Mouse (Mus musculus): ENCODE results near the gene Gdf15.
A peak's percentile ranks its signal among the peaks of the same experiment; 100 is the strongest.

The Gdf15 gene

GRCm38 (mm10) chr8:70632346-70632892 lies at the start of gene Gdf15:
TSS of gene Gdf15 (minus strand) at chr8:70632456.
- no peak for DNase-seq (ENCODE audit: low read depth, low spot score)

GRCm38 (mm10) chr8:70681410-70681809 lies 49.2 kb upstream of the Gdf15 start:
- DNase-seq (ENCODE audit: low read depth, low spot score), result no peak

- no peak for DNase-seq (ENCODE audit: low read depth, low spot score)
Observed at GRCm38 (mm10) chr8:70680039-70680438, 47.8 kb upstream of the Gdf15 start.

- no peak for DNase-seq (ENCODE audit: low read depth, low spot score)
Observed at GRCm38 (mm10) chr8:70679404-70679803, 47.1 kb upstream of the Gdf15 start.

GRCm38 (mm10) chr8:70678679-70679078 lies 46.4 kb upstream of the Gdf15 start:
- no peak for DNase-seq (ENCODE audit: low read depth, low spot score)

GRCm38 (mm10) chr8:70677451-70678080 lies 45.3 kb upstream of the Gdf15 start:
- DNase-seq (ENCODE audit: low read depth, low spot score), result no peak

- DNase-seq (ENCODE audit: low read depth, low spot score), result no peak
Observed at GRCm38 (mm10) chr8:70675336-70675735, 43.1 kb upstream of the Gdf15 start.

GRCm38 (mm10) chr8:70674716-70675115 lies 42.5 kb upstream of the Gdf15 start:
- DNase-seq (ENCODE audit: low read depth, low spot score), result no peak

- no peak for DNase-seq (ENCODE audit: low read depth, low spot score)
Observed at GRCm38 (mm10) chr8:70674109-70674508, 41.9 kb upstream of the Gdf15 start.

- peak; percentile 99 for DNase-seq (ENCODE audit: low read depth, low spot score)
Observed at GRCm38 (mm10) chr8:70673079-70673856, 41.0 kb upstream of the Gdf15 start, which contains the start of gene Lsm4. TSS of gene Lsm4 (plus strand) at chr8:70673248.

- no peak for DNase-seq (ENCODE audit: low read depth, low spot score)
Observed at GRCm38 (mm10) chr8:70672325-70673078, 40.2 kb upstream of the Gdf15 start.

GRCm38 (mm10) chr8:70671615-70672324 lies 39.5 kb upstream of the Gdf15 start:
- DNase-seq (ENCODE audit: low read depth, low spot score), result no peak

GRCm38 (mm10) chr8:70667071-70667470 lies 34.8 kb upstream of the Gdf15 start:
- DNase-seq (ENCODE audit: low read depth, low spot score), result no peak

GRCm38 (mm10) chr8:70665599-70665998 lies 33.3 kb upstream of the Gdf15 start:
- DNase-seq (ENCODE audit: low read depth, low spot score), result no peak

- DNase-seq (ENCODE audit: low read depth, low spot score), result no peak
Observed at GRCm38 (mm10) chr8:70664631-70665030, 32.4 kb upstream of the Gdf15 start.

- no peak for DNase-seq (ENCODE audit: low read depth, low spot score)
Observed at GRCm38 (mm10) chr8:70663691-70664090, 31.4 kb upstream of the Gdf15 start.

- no peak for DNase-seq (ENCODE audit: low read depth, low spot score)
Observed at GRCm38 (mm10) chr8:70660273-70660725, 28.0 kb upstream of the Gdf15 start, which contains the start of gene Pgpep1. TSS of gene Pgpep1 (minus strand) at chr8:70660388.

- DNase-seq (ENCODE audit: low read depth, low spot score), result peak; percentile 62
Observed at GRCm38 (mm10) chr8:70659604-70660272, 27.5 kb upstream of the Gdf15 start.

GRCm38 (mm10) chr8:70658897-70659603 lies 26.8 kb upstream of the Gdf15 start:
- DNase-seq (ENCODE audit: low read depth, low spot score), result no peak

GRCm38 (mm10) chr8:70657739-70658138 lies 25.5 kb upstream of the Gdf15 start:
- no peak for DNase-seq (ENCODE audit: low read depth, low spot score)

All from retina, adult 2 months (tissue).